Mouse (Mus musculus) C2C12 (cell line): ENCODE measurements around the gene Zscan21. TPM values are rescaled to one million over a fixed set of nuclear protein-coding genes. Genes with fewer than 3 reads are reported as not detected.

Source experiments
- H3K27me3 ChIP-seq: one replicate; pipeline ENCODE4 v1.6.1; 2011; ENCODE audit not compliant: control insufficient read depth, insufficient read depth, insufficient read length
- H3K36me3 ChIP-seq: one replicate; pipeline ENCODE4 v1.6.1; 2011; ENCODE audit not compliant: control insufficient read depth, insufficient read depth
- H3K4me3 ChIP-seq: one replicate; pipeline ENCODE4 v1.5.1; 2011; ENCODE audit warnings: mild to moderate bottlenecking, control low read depth; ENCODE audit not compliant: poor library complexity, insufficient read depth, severe bottlenecking
- H3K79me2 ChIP-seq: one replicate; pipeline ENCODE4 v1.6.1; 2011; ENCODE audit not compliant: control insufficient read depth, insufficient read depth
- H3K79me3 ChIP-seq: one replicate; pipeline ENCODE4 v1.6.1; 2011; ENCODE audit warnings: low read depth, control low read depth
- H3ac ChIP-seq: one replicate; pipeline ENCODE3; 2011; ENCODE audit warnings: low read depth; ENCODE audit not compliant: control insufficient read depth, insufficient read length
- CEBPB ChIP-seq: IDR thresholded peaks from one replicate; pipeline ENCODE4 v1.6.1; 2011; ENCODE audit warnings: low read depth, mild to moderate bottlenecking, control low read depth, moderate library complexity
- CTCF ChIP-seq: IDR thresholded peaks from one replicate; pipeline ENCODE4 v1.5.1; 2011; ENCODE audit not compliant: control insufficient read depth, insufficient read depth, insufficient read length
- FOSL1 ChIP-seq: IDR thresholded peaks from one replicate; pipeline ENCODE4 v1.8.0; 2011; ENCODE audit warnings: mild to moderate bottlenecking, low read length; ENCODE audit not compliant: poor library complexity, insufficient read depth, severe bottlenecking
- MAX ChIP-seq: IDR thresholded peaks from one replicate; pipeline ENCODE4 v1.6.1; 2011; ENCODE audit warnings: mild to moderate bottlenecking, control low read depth
- MYOD1 ChIP-seq: IDR thresholded peaks from one replicate; pipeline ENCODE4 v1.6.1; 2011; ENCODE audit warnings: low read depth; ENCODE audit not compliant: control insufficient read depth, insufficient read length
- MYOG ChIP-seq: IDR thresholded peaks from one replicate; pipeline ENCODE4 v1.6.1; 2011; ENCODE audit not compliant: control insufficient read depth, insufficient read length; ENCODE audit errors: extremely low read depth
- USF1 ChIP-seq: IDR thresholded peaks from one replicate; pipeline ENCODE4 v1.6.1; 2011; ENCODE audit warnings: low read depth, mild to moderate bottlenecking, control low read depth, moderate library complexity
- polyA plus RNA-seq: library from polyadenylated mRNA; unstranded; fragments of >200 nt; fragmentation: generic; extraction: Trizol; gene quantifications from one replicate; pipeline ENCODE4 v1.2.1, GENCODE M21; 2012; ENCODE audit warnings: missing spikeins

The Zscan21 gene
- polyA plus RNA-seq, 1 experiment = 8.5 TPM

DNA sequence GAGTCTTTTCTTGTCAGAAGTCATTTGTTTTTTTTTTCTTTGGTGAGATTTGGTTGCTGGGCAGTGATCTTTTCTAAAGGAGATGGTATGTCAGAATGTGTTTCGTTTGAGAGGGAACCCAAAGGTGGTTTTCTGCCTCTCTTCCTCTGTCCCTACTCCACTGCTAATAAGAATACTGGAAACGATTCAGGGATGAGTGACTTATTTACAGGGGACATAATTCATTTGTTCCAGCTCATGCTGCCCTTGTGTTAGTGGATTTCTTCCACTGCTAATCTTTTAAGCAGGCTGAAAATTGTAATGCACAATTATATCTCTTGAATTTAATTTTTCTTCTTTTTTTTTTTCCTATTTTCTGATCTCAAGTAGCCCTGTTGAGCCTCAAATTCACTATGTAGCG, 29.9 kb upstream of the Zscan21 start:
- TF ChIP-seq CEBPB = no peak
- no peak for TF ChIP-seq MYOD1
- TF ChIP-seq MYOG = no peak
- TF ChIP-seq FOSL1 = no peak
- no peak for TF ChIP-seq MAX
- TF ChIP-seq CTCF = no peak
- no peak for TF ChIP-seq USF1
- H3K27me3 ChIP-seq = no peaks in the 10 kb centered on the region
- H3K36me3 ChIP-seq = peaks cover 6% of the 10 kb centered on the region
- no peak overlapping the region for H3ac ChIP-seq
- peaks cover 66% of the 10 kb centered on the region for H3K79me2 ChIP-seq
- peaks cover 56% of the 10 kb centered on the region for H3K79me3 ChIP-seq
- no peak overlapping the region for H3K4me3 ChIP-seq

DNA sequence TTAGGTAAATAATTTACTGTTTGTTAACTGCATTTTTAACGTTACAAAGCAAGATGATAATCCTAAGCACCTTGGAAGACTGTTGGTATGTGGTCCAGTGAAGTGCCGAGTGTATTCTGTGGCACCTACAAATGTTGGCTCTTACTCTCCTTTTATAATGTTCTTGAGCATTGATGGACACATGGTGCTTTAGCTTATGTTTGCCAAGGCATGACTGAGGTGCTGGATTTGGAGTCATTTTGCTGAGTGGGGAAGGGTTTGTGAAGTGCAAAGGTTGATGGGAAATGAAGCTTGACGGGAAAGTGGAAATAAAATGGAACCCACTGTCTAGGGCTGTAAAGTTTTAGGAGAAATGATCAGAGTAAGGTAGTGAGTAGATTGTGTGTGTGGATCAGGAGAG, 28.3 kb upstream of the Zscan21 start:
- Histone ChIP-seq H3K4me3 (no peak overlapping the region), H3K79me3 (peaks cover 56% of the 10 kb centered on the region), H3ac (no peak overlapping the region), H3K79me2 (peaks cover 79% of the 10 kb centered on the region), H3K36me3 (peaks cover 11% of the 10 kb centered on the region), H3K27me3 (no peaks in the 10 kb centered on the region)
- TF ChIP-seq MAX = no peak
- TF ChIP-seq MYOG = no peak
- TF ChIP-seq USF1 = no peak
- TF ChIP-seq CTCF = no peak
- TF ChIP-seq CEBPB = no peak
- TF ChIP-seq MYOD1 = no peak
- TF ChIP-seq FOSL1 = no peak

DNA sequence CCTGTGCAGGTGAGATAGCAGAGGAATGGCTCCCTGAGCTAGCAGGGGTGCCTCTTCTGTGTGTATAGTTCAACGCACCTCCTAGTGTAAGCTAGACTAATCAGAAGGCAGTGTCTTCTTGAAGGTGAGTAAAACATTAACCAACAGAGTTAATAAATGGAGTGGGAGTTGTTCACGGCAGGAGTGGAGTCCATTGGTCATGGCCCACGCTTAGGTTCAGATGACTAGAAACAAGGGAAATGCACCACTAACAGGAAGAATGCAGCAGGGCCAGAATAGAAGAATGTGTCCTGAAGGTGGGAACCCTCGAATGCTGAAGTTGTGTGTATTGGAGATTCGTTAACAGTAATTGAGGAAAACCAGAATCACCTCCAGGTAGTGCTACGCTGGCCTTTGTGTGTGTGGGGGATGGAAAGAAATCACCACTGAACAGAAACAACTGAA, 27.6 kb upstream of the Zscan21 start:
- TF ChIP-seq CTCF (no peak), USF1 (no peak), MYOD1 (no peak), MYOG (no peak)
- Histone ChIP-seq H3K36me3 (peaks cover 16% of the 10 kb centered on the region), H3K4me3 (no peak overlapping the region), H3K79me3 (peaks cover 56% of the 10 kb centered on the region), H3ac (no peak overlapping the region), H3K79me2 (peaks cover 79% of the 10 kb centered on the region), H3K27me3 (no peaks in the 10 kb centered on the region)

DNA sequence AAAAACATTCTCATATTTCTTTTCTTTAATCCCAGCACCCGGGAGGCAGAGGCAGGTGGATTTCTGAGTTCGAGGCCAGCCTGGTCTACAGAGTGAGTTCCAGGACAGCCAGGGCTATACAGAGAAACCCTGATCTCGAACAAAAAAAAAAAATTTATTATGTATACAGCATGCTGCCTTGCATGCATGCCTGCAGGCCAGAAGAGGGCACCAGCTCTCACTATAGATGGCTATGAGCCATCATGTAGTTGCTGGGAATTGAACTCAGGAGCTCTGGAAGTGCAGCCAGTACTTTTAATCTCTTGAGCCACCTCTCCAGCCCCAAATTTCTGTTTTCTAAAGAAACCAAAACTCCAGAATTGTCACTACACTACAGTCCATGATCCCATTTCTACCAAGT, 26.4 kb upstream of the Zscan21 start:
- Histone ChIP-seq H3K79me3 (peaks cover 52% of the 10 kb centered on the region), H3K4me3 (no peak overlapping the region), H3ac (no peak overlapping the region), H3K79me2 (peaks cover 74% of the 10 kb centered on the region), H3K27me3 (no peaks in the 10 kb centered on the region), H3K36me3 (peaks cover 26% of the 10 kb centered on the region)
- TF ChIP-seq CEBPB = no peak
- no peak for TF ChIP-seq MYOG
- TF ChIP-seq FOSL1 = no peak
- no peak for TF ChIP-seq MAX
- no peak for TF ChIP-seq MYOD1
- TF ChIP-seq CTCF = no peak
- no peak for TF ChIP-seq USF1

DNA sequence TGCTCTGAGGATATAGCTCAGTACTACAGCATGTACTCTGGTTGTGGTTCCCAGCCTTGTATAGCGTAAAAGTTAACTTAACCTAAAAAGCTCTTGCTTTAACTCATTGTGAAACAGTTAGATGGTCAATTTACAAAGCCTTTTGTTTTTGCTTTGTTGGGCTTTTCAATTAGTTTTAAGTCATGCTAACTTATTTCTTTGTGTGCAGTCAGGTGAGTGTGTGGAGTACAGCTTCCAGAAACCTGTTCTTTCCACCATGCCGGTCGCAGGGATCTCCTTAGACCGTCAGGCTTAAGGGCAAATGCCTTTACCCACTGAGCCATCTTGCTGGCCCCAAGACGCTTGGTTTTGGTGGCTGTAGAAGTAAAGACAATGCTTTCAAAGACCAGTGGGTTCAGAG, 26.0 kb upstream of the Zscan21 start:
- Histone ChIP-seq H3K36me3 (peaks cover 27% of the 10 kb centered on the region), H3K79me3 (peaks cover 48% of the 10 kb centered on the region), H3K27me3 (no peaks in the 10 kb centered on the region), H3K79me2 (peaks cover 70% of the 10 kb centered on the region), H3K4me3 (no peak overlapping the region), H3ac (no peak overlapping the region)
- TF ChIP-seq CEBPB (no peak), MYOG (no peak), MYOD1 (no peak), USF1 (no peak), FOSL1 (no peak), CTCF (no peak), MAX (no peak)

DNA sequence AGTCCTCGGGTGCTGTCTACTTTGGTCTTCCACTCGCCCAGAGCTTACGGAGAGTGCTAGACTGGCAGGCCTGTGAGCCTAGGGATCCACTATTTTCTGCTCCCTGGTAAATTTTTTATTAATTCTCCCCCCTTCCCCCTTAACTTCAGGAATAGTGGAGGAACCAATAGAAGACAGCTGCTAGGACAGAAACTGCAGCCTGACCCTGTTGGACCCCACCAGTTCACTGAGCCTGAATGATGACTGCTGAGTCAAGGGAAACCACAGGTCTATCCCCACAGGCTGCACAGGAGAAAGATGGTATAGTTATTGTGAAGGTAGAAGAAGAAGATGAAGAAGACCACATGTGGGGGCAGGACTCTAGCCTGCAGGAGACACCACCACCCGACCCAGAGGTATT, 23.9 kb upstream of the Zscan21 start:
- Histone ChIP-seq H3K4me3 (no peak overlapping the region), H3K27me3 (no peaks in the 10 kb centered on the region), H3K36me3 (peaks cover 42% of the 10 kb centered on the region), H3K79me3 (peaks cover 27% of the 10 kb centered on the region), H3K79me2 (peaks cover 49% of the 10 kb centered on the region), H3ac (no peak overlapping the region)
- TF ChIP-seq USF1 (no peak), MAX (no peak), CEBPB (no peak), MYOG (no peak), FOSL1 (no peak), MYOD1 (no peak), CTCF (no peak)
